Mouse (Mus musculus) cerebellum, postnatal 36 days (tissue): ENCODE measurements around the gene Psme3.

Experiments used
- DNase-seq, 2 experiments: peaks; one replicate each; pipeline ENCODE4 v3.0.0; 2021 to 2022; ENCODE audit warnings: mixed read lengths in 2 of 2

Psme3 gene

DNA sequence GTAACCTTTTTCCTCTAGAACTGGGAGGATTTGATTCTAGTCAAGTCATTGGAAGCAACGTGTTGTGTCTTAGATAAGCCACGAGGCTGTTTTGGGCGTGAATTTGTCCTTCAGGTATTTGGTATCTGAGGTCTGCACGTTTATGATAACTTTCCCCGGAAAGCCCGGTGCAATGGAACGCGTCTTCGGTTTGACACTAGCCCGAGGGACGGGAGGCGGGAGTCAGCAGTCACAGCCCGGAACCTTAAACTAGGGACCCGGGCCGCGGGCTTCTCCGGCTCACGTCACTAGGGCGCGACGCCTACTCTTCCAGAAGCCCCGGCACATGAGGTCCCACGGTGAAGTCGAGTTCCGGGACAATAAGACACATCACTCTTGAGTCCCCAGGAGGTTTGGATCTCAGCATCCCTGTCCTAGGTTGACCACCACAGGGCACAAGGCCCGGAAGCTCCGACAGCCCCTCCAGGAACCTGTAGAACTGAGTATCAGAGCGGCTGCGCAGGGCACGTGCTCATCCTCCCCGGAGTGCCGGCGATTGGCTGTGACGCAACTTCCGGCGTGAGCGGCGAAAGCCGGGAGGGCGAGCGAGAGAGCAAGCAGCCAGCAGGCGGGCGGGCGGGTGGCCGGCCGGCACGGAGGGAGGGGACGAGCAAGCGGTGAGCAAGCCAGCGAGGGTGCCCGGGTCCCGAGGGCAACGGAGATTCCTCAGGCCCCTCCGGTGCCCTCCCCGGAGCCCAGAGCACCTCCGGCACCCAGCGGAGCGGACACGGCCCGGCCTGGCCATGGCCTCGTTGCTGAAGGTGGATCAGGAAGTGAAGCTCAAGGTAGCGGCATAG is at the start of gene Psme3:
Gene Psme3, plus strand, starts transcription at position 549 of the 836 bp plus-strand sequence.
- peak; percentile 92 to 95 for DNase-seq

DNA sequence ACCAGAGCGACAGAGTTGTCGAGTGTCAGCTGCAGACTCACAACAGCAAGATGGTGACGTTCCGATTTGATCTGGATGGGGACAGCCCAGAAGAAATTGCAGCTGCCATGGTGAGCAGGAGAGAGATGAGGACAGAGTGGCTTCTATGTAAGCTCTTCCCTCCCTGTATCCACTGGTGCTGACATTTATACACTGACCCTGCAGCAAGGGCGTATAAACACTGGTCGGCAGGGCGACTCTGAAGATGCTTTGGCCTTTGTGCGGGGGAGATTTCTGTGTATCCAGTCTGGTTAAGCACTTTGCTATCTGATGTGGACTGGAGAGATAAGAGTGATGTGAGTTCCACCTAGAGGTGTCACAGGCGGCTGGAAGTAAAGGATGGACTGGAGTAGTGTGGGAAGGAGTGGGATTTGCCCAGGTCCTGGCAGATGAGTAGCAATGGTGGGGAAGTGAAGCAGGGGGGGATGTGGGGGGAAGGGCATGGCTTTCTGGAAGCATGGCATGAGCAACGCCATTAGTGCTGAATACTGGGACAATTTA is 46.4 kb upstream of the Psme3 start:
- peak; percentile 43 to 46 for DNase-seq

GRCm38 (mm10) chr11:101272446-101272845 is 43.6 kb upstream of the Psme3 start:
- DNase-seq, result no peak

DNA sequence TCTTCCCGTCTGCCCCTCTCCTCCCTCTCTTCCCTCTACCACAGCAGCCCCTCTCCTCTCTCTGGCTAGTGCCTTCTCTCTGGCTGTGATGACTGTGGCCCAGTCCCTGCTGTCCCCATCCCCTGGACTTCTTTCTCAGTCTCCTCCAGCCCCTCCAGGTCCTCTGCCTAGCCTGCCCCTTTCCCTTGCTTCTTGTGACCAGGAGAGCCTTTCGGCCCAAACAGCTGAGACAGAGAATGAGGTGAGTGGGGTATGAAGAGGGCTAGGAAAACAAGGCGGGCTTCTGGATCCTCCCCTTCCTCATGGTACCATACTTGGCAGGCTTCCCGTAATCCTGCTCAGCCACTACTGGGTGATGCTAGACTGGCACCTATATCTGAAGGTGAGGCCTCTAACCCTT is 40.7 kb upstream of the Psme3 start:
- no peak for DNase-seq

DNA sequence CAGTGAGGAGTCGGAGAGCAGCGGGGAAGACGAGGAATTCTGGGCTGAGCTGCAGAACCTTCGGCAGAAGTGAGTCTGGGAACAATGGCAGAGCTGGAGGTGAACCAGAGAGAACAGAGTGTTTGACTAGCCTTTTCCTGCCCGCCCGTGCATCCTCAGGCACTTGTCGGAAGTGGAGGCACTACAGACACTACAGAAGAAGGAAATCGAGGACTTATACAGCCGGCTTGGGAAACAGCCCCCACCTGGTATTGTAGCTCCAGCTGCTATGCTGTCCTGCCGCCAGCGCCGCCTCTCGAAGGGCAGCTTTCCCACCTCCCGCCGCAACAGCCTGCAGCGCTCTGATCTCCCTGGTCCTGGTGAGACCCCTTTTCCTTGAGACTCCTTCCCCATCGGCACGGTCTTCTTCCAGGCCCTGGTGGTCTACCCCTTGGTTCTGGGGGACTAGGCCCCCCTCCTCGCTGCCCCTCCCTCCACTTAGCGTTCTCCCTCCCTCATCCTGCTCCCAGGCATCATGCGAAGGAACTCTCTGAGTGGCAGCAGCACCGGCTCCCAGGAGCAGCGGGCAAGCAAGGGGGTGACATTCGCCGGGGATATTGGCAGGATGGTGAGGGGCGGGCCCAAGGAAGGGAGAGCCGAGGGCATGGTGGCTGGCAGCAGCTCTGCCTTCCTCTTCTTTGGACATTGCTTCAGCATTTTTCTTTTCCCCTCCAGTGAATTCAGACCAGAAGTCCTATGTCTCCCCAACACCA is 39.5 kb upstream of the Psme3 start:
- no peak for DNase-seq

DNA sequence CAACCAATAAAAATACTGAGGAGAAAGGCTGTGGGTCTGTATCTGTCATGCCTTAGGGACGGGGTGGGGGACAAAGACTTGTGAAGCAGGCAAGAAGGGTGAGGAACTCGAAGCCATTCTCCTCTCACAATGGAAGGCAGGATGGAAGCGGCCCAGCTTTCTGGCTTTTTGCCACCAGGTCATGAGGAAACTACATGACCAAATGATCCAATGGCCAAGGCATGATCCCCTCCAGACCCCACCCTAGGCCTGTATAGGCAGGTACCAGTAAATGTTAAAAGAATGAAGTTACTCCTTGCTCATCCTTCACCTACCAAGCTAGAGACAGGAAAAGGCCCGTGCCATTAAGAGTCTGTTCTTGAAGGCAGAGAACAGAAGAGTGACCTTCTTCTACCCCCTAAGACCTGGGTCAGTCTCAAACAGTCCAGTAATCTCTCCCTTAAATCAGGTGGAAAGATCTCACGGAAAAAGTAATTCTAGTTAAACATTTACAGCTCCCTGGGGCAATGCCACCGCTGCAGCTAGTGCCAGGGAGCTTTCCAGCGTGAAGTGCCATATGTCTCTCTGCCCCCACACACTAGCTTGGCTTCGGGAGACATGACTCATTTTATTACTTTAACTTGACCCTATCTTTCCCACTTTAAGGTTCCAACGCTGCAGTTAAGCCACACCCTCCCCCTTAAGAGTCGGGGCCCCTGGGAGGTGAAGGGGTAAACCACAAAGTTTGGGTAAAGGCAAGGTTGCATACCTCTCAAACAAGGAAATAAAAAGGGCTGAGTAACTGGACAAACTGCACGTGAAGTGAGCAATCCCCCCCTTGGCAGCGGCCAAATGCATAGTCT is 38.4 kb upstream of the Psme3 start:
- no peak for DNase-seq

- peak; percentile 78 to 81 for DNase-seq
These were observed 37.5 kb upstream of the Psme3 start, which contains the start of the genes Cntd1 and Coa3 for GRCm38 (mm10) chr11:101278223-101279192. Cntd1 (plus strand) TSS chr11:101279012. Coa3 (minus strand) TSS chr11:101279114.

- no peak for DNase-seq
These were observed 36.8 kb upstream of the Psme3 start for GRCm38 (mm10) chr11:101279193-101279569.

- no peak for DNase-seq
These were observed 35.2 kb upstream of the Psme3 start for GRCm38 (mm10) chr11:101280837-101281236.

- no peak for DNase-seq
These were observed 33.1 kb upstream of the Psme3 start for GRCm38 (mm10) chr11:101282896-101283295.

DNA sequence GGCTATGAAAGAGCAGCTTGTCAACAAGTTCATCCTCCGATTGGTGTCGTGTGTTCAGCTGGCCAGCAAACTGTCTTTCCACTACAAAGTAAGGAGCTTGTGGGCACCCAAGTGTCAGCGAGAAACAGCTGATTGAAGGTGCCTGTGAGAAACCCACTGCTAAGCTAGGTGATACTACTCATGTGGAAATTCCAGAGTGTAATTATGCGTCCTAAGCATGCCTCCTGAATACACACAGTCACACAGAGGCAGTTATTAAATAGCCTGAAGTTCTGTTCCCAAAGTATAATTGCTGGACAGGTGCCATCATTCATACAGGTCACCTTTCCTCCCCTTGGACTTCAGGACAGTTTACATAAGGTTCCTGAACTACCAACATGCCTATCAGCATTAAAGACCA is 32.2 kb upstream of the Psme3 start:
- DNase-seq, result no peak

GRCm38 (mm10) chr11:101287306-101287705 is 28.7 kb upstream of the Psme3 start:
- DNase-seq, result no peak

GRCm38 (mm10) chr11:101291231-101291630 is 24.8 kb upstream of the Psme3 start:
- no peak for DNase-seq

DNA sequence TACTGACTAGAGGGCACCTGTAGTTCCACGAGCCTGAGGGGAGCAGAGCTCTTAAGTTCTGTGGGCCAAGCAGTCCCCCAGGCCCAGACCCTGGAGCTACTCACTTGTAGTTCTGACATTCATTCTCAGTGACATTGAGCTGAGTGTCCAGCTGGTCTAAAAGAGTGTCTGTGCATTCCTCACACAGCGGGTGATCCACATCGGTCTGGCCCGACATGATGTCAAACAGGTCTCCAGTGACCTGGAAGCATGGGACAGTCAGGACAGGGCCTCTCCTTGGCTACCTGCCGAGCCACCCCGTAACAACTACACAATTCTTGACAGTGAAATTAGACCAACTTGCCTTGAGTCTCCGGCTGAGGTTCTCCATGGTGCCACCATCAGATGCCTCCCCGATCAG is 20.8 kb upstream of the Psme3 start:
- DNase-seq, result no peak

DNA sequence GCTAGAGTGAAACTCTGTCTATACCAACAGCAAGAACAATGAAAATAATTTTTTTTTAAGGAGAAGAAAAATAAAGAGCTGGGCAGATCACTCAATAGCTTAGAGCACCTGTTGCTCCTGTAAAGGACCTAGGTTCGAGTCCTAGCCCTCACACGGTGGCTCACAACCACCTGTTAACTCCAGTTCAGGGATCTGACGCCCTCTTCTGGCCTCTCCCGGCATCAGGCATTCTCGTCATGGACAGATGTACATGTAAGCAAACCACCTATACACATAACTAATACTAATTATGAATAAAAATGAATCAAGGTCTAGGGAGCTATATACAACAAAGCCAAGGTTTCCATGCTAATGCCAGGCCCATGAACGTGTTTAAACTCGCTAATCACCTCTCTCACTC is 15.1 kb upstream of the Psme3 start:
- DNase-seq, result peak in 1 of 2 experiments; percentile 11

GRCm38 (mm10) chr11:101301299-101302003 is 14.6 kb upstream of the Psme3 start:
- DNase-seq, result no peak

DNA sequence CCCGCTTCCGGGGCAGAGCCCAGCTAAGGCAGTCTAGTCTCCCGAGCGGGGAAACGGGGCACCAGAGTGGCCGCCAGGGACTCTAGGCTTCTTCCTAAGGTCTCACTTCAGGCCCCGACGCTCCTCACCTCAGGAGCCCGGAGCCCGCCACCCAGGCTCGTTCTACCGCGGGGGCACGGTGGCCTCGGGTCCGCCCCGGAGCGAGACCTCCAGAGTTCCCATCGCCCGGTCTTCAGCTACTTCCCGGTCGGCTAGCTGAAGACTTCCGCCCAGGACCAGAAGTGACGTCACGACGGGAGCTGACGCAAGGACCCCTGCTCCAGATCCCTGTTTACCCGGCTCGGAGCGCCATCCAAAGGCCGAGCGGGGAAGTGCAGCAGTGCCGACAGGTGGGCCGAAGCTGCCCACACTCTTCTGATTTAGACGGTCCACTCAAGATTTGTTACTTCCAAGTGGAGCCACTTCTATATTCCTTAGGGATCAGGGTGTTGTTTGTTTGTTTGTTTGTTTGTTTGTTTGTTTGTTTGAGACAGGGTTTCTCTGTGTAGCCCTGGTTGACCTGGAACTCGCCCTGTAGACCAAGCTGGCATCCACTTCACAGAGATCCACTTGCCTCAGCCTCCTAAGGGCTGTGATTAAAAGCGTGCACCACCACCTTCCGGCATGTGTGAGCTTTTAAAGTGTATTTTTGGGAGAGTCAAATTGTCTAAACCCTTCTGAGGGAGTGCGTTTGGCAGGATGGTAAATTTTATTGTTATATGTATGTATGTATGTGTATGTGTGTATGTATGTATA is 13.8 kb upstream of the Psme3 start, which contains the start of gene Becn1:
Gene Becn1, minus strand, starts transcription at position 283 of the 795 bp plus-strand sequence.
- peak; percentile 98 for DNase-seq

GRCm38 (mm10) chr11:101307744-101308143 is 8.3 kb upstream of the Psme3 start:
- DNase-seq, result no peak

DNA sequence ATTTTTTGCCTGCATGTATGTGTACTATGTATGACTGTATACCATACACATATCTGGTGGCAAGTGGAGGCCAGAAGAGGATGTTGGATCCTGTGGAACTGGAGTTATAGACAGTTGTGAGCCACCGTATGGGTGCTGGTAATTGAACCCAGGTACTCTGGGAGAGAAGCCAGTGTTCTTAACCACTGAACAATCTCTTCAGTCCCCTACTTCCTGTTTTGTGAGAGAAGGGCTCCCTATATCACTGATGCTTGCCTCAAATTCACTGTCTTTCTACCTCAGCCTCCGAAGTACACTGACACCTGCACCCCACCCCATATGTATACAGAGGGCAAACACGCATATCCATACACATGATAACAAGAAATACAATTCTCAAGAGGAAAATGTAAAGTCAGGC is 4.9 kb upstream of the Psme3 start:
- no peak for DNase-seq

DNA sequence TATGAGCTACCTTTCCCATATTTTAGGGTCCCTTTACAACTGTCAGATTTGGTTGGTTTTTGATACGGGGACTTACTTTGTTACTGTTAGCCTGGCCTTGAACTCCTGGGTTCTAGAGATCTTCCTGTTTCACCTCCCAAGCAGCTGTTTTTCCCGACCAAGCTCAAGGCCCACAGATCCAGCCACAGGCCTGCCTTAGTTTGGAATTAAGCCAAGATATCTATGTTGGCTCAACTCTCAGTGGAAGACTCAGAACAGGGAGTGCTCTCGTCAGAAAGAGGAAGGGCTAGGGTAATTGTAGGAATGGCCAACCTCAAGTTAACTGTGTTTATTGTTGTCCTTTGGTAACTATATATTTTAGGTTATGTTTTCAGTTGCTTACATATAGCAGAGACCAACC is 3.9 kb upstream of the Psme3 start:
- DNase-seq, result no peak
